Mouse (Mus musculus) midbrain, embryonic 14.5 days (tissue): ENCODE measurements around the gene Mnd1. TPM values are rescaled to one million over a fixed set of nuclear protein-coding genes. Genes with fewer than 3 reads are reported as not detected.
A peak's percentile ranks its signal among the peaks of the same experiment; 100 is the strongest.

Experiments used
- ATAC-seq: fragments of 200-750 bp; cut with Nextera tagmentation; 2 replicates; pipeline ENCODE4 v1.8.0; 2017; ENCODE audit warnings: moderate number of reproducible peaks, moderate library complexity; ENCODE audit not compliant: low FRiP score, low TSS enrichment
- DNase-seq: peaks from one replicate; pipeline ENCODE4 v3.0.0-alpha.2; 2015
- H3K27ac ChIP-seq: fragments of 300-500 bp; sonication (generic); replicated peaks from 2 replicates; pipeline ENCODE4 v1.5.1; 2014; ENCODE audit warnings: mild to moderate bottlenecking, low read depth, low read length, moderate library complexity
- H3K27me3 ChIP-seq: fragments of 300-500 bp; sonication (generic); 2 replicates; pipeline ENCODE4 v1.6.1; 2014; ENCODE audit warnings: low read length, control low read depth, mixed read lengths; ENCODE audit not compliant: control insufficient read depth, insufficient read depth
- H3K36me3 ChIP-seq: fragments of 300-500 bp; sonication (generic); 2 replicates; pipeline ENCODE4 v1.6.1; 2014; ENCODE audit warnings: low read length, control low read depth; ENCODE audit not compliant: control insufficient read depth, insufficient read depth
- H3K4me1 ChIP-seq: fragments of 300-500 bp; sonication (generic); 2 replicates; pipeline ENCODE4 v1.6.1; 2014; ENCODE audit warnings: mild to moderate bottlenecking, antibody characterized with exemption, low read length, control low read depth; ENCODE audit not compliant: control insufficient read depth, insufficient read depth
- H3K4me2 ChIP-seq: fragments of 300-500 bp; sonication (generic); 2 replicates; pipeline ENCODE4 v1.6.1; 2014; ENCODE audit warnings: mild to moderate bottlenecking, low read length, moderate library complexity
- H3K4me3 ChIP-seq: fragments of 300-500 bp; sonication (generic); replicated peaks from 2 replicates; pipeline ENCODE4 v1.5.1; 2014; ENCODE audit warnings: low read depth, low read length
- H3K9ac ChIP-seq: fragments of 300-500 bp; sonication (generic); replicated peaks from 2 replicates; pipeline ENCODE4 v1.6.1; 2014; ENCODE audit warnings: mild to moderate bottlenecking, low read length, moderate library complexity
- H3K9me3 ChIP-seq: fragments of 300-500 bp; sonication (generic); 2 replicates; pipeline ENCODE4 v1.6.1; 2016; ENCODE audit warnings: low read length, control low read depth, mixed read lengths; ENCODE audit not compliant: control insufficient read depth
- WGBS: fragments of 180-500 bp; shearing (Covaris S2); extraction: QIAGEN DNeasy Blood & Tissue Kit; methylation state at CpG from one replicate; pipeline ENCODE4 v1.1.7; 2014; 5-methylcytosine and 5-hydroxymethylcytosine counted together
- polyA plus RNA-seq: library from polyadenylated mRNA; unstranded; fragments of >200 nt; fragmentation: Nextera tagmentation; extraction: Ambion mirVana; gene quantifications from 2 replicates; pipeline ENCODE4 v1.2.1, GENCODE M21; 2014

Mnd1 gene
- polyA plus RNA-seq, 1 experiment from 2014 or later, result 1.2 TPM

DNA sequence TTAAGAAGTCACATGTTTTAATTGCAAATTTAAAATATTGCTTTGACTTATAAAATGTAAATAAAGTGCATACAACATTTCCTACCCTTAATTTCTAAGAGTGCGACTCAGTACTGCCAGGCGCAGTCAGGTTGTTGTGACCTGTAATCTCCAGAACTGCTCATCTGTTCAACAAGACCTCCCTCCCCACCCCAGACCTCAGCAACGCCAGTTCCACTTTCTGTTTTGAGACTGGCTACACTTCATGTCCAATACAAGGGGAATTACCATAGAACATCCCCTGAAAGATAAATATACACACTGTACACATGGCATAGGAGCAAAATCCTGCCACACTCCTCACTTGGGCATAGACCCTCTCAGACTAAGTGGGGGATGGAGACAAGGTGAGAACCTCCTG, 28.9 kb downstream of the Mnd1 start:
- H3K36me3 ChIP-seq, result no peaks in the 10 kb centered on the region
- H3K4me1 ChIP-seq, result no peaks in the 10 kb centered on the region
- 89% methylated on average over 3 of the region's 3 CpGs for WGBS
- H3K4me3 ChIP-seq, result no peak overlapping the region
- H3K27me3 ChIP-seq, result no peaks in the 10 kb centered on the region
- no peak overlapping the region for H3K27ac ChIP-seq
- H3K4me2 ChIP-seq, result no peak overlapping the region
- ATAC-seq (no peak), DNase-seq (no peak)
- H3K9ac ChIP-seq, result no peak overlapping the region
- no peaks in the 10 kb centered on the region for H3K9me3 ChIP-seq

DNA sequence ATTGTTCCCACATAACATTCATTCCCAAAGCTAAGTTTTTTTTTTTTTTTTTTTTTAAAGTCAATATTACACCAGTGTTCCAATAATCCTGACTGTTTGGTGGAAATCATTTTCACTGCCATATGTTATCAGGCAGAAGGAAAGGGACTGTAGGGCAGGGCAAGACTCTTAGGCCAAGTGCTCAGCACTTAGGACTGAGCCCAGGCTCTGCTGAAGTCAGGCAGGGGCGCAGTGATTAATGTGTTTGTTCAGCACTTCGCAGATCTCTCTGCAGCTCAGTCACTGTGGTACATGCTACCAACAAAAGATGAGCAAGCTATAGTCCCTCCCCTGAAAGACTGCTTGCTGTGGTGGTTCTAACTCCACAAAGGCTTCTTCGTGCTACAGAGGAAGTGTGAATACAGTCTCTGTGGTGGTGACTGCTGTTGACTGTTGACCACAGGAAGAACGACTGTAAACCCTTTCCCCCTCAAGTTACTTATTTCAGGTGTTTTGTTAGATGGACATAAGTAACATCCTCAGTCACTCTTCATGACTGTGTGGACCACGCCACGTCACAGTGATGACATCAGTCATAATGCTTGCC, 29.8 kb downstream of the Mnd1 start:
- no peaks in the 10 kb centered on the region for H3K9me3 ChIP-seq
- DNase-seq, result no peak
- WGBS, result 72% methylated on average over 6 of the region's 6 CpGs

DNA sequence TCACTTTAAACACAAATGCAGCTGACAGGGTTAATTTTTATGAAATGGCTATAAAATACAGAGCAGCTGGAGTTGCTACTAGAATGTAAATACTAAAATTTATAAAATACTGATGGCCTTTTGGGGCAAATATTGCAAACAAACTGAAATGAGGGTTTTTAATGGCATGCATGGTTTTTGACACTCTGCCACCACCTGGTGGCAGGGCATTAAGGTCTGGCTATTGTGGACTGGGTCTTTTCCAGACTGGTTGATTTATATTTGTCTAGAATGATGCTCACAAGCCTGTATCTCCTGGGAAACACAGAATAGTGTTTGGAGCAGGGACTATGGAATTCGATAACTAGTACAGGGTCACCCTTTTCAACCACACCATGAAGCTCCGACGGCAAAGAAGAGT, 32.1 kb downstream of the Mnd1 start:
- no peak overlapping the region for H3K4me3 ChIP-seq
- no peaks in the 10 kb centered on the region for H3K9me3 ChIP-seq
- H3K27ac ChIP-seq, result no peak overlapping the region
- H3K4me1 ChIP-seq, result no peaks in the 10 kb centered on the region
- no peak overlapping the region for H3K4me2 ChIP-seq
- ATAC-seq (no peak), DNase-seq (peak; percentile 24)
- 84% methylated on average over 3 of the region's 3 CpGs for WGBS
- H3K27me3 ChIP-seq, result no peaks in the 10 kb centered on the region
- no peak overlapping the region for H3K9ac ChIP-seq
- no peaks in the 10 kb centered on the region for H3K36me3 ChIP-seq

More for the DNA sequence above, 29.8 kb downstream of the Mnd1 start:
- Histone ChIP-seq H3K4me2 (no peak overlapping the region), H3K27me3 (no peaks in the 10 kb centered on the region), H3K36me3 (no peaks in the 10 kb centered on the region), H3K9ac (no peak overlapping the region), H3K27ac (no peak overlapping the region), H3K4me1 (no peaks in the 10 kb centered on the region), H3K4me3 (no peak overlapping the region)
- no peak for ATAC-seq

DNA sequence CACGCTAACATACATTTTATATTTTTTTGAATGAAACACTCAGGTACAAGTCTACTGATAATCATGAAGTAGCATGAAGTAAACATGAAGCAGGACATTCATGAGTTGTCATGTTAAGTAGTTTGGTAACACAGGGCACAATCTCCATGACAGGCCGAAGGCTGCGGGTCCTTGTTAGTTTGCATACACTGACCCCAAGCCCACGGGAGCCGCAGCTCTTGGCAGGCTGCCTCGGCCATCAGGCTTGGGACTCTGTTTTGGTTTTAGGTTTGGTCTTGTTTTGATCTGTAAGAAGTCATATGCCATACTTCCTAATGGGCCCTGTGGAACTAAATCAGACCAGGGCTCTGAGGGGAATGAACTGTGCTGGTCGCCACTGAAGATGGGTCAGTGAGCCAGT, 36.9 kb downstream of the Mnd1 start:
- no peak overlapping the region for H3K27ac ChIP-seq
- 72% methylated on average over 7 of the region's 7 CpGs for WGBS
- H3K9me3 ChIP-seq, result no peaks in the 10 kb centered on the region
- DNase-seq, result no peak
- no peak overlapping the region for H3K4me3 ChIP-seq
- no peaks in the 10 kb centered on the region for H3K4me1 ChIP-seq
- no peaks in the 10 kb centered on the region for H3K36me3 ChIP-seq
- no peak overlapping the region for H3K9ac ChIP-seq
- no peaks in the 10 kb centered on the region for H3K27me3 ChIP-seq
- no peak for ATAC-seq
- H3K4me2 ChIP-seq, result no peak overlapping the region

DNA sequence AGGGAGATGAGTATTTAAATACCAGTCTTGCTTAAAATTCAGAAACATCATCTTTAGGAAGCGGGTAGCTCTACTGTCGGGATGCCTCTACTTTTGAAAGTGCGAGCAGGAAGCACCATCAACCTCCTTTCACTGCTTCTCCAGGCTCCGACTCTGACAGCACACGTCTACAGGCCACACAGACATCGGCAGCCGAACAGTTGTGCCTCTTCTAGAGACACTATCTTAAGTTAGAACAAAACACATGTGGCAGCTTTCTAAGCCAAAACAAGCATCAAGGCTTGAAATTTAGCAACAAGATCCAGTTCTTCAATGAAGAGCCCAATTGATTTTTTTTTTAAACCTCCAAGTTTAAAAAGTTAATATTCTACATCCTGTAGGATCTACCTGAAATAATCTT, 37.4 kb downstream of the Mnd1 start:
- H3K9me3 ChIP-seq, result no peaks in the 10 kb centered on the region
- H3K36me3 ChIP-seq, result no peaks in the 10 kb centered on the region
- no peak overlapping the region for H3K9ac ChIP-seq
- no peaks in the 10 kb centered on the region for H3K27me3 ChIP-seq
- DNase-seq (no peak), ATAC-seq (no peak)
- WGBS, result 89% methylated on average over 7 of the region's 7 CpGs
- H3K4me3 ChIP-seq, result no peak overlapping the region
- H3K4me1 ChIP-seq, result no peaks in the 10 kb centered on the region
- H3K4me2 ChIP-seq, result no peak overlapping the region
- H3K27ac ChIP-seq, result no peak overlapping the region

DNA sequence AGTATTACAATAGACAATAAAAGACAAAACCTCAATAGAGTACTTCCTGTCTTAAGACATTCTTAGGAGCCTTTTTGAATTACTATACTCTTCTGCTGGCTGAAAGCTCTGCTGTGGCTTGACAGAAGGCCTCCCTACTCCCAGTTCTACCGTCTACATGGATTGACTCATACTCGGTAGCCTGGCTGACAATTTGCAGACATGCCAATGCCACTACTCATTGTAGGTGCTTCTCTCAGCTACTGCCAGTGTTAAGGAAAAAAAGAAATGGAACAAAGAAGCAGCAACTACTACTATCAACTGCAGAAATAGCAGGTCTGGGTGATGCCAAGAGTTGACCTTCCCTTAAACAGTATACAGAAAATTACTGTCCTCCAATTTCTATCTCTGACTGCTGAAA, 47.0 kb downstream of the Mnd1 start:
- H3K27me3 ChIP-seq, result no peaks in the 10 kb centered on the region
- H3K9me3 ChIP-seq, result peaks cover 3% of the 10 kb centered on the region; the same call in 1 of the 2 replicates
- ATAC-seq, result no peak
- no peak for DNase-seq
- H3K9ac ChIP-seq, result no peak overlapping the region
- H3K4me2 ChIP-seq, result no peak overlapping the region
- H3K4me3 ChIP-seq, result no peak overlapping the region
- no peaks in the 10 kb centered on the region for H3K4me1 ChIP-seq
- WGBS, result 85% methylated on average over 2 of the region's 2 CpGs
- H3K36me3 ChIP-seq, result no peaks in the 10 kb centered on the region
- no peak overlapping the region for H3K27ac ChIP-seq

DNA sequence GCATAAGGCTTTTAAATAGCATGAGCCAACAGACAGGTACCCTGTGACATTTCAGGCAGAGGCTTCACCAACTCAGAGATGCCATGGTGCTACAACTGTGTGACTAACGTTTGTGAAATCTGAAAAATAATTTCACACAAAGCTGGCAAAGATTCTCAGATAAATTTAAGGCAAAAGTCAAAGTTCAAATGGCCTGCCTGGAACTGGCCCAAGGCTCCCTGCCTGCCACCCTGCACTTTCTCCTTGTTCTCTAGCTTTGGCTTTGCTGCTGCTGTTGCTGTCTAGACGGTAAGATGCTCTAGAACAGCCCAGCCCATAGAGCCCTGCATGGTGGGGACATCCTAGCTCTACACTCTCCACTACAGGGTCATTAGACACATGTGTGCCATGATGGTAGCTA, 49.5 kb downstream of the Mnd1 start:
- Histone ChIP-seq H3K4me2 (no peak overlapping the region), H3K9ac (no peak overlapping the region), H3K36me3 (no peaks in the 10 kb centered on the region), H3K27me3 (no peaks in the 10 kb centered on the region), H3K27ac (no peak overlapping the region), H3K9me3 (peaks cover 3% of the 10 kb centered on the region; the same call in 1 of the 2 replicates), H3K4me3 (no peak overlapping the region), H3K4me1 (no peaks in the 10 kb centered on the region)
- ATAC-seq (no peak), DNase-seq (no peak)
- WGBS, result 76% methylated on average over 2 of the region's 2 CpGs

DNA sequence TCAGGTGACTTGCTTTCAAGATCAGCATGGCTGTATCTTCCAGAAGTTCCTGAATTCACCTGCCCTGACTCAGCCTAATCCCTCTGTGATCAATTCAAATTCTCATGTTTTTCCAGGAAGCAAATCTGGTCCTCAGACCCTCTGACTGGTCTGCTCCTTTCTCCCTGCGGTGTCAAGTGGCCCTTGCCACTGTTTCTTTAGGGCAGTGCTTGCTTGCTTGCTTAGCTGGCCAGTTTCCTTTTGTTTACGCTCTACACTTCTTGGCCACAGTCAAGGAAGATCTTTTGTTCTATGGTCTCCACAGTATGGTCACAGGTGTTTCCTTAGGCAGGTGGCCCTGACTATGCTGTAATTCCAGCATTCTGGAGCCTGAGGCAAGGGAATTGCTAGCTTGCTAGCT, 52.0 kb downstream of the Mnd1 start:
- no peak overlapping the region for H3K4me3 ChIP-seq
- no peaks in the 10 kb centered on the region for H3K4me1 ChIP-seq
- ATAC-seq (no peak), DNase-seq (no peak)
- H3K4me2 ChIP-seq, result no peak overlapping the region
- H3K36me3 ChIP-seq, result no peaks in the 10 kb centered on the region
- H3K27me3 ChIP-seq, result no peaks in the 10 kb centered on the region
- no peak overlapping the region for H3K9ac ChIP-seq
- WGBS, result 79% methylated on average over 2 of the region's 2 CpGs
- H3K27ac ChIP-seq, result no peak overlapping the region
- H3K9me3 ChIP-seq, result no peaks in the 10 kb centered on the region

DNA sequence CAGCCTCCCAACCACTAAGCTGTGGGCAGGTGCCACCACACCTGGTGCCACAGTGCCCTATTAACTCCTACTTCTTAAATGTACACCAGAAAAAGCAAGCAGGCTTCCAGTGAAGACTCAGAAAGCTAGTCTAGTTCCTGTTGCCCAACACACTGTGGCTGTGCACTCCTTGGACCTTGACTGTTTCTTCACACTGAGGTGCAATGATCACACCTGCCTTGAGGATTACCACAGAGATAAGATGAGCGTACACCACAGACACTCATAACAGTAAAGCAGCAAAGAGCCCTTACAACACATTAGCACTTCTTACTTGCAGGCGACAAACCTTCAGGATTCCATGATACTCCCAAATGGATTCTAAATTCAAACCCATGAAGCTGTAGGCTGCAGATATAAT, 62.7 kb downstream of the Mnd1 start:
- WGBS, result 99% methylated on average over 2 of the region's 2 CpGs
- no peak for ATAC-seq

More for the DNA sequence above, 62.7 kb downstream of the Mnd1 start:
- Histone ChIP-seq H3K27me3 (no peaks in the 10 kb centered on the region), H3K9me3 (no peaks in the 10 kb centered on the region), H3K4me2 (no peak overlapping the region), H3K4me3 (no peak overlapping the region), H3K36me3 (no peaks in the 10 kb centered on the region), H3K27ac (no peak overlapping the region), H3K4me1 (no peaks in the 10 kb centered on the region), H3K9ac (no peak overlapping the region)
- no peak for DNase-seq
